Mouse (Mus musculus) embryonic fibroblast, embryonic 13.5 days (primary cell): ENCODE measurements around the gene Anxa11. TPM values are rescaled to one million over a fixed set of nuclear protein-coding genes. Genes with fewer than 3 reads are reported as not detected.
A peak's percentile ranks its signal among the peaks of the same experiment; 100 is the strongest.
"Not testable (repeated sequence)": the region's sequence is repeated elsewhere in the genome, so short reads cannot be mapped to it uniquely, and the experiment has no call there.

ENCODE experiments used
- H3K27ac ChIP-seq: 2 replicates; pipeline ENCODE4 v1.5.1; 2012; ENCODE audit warnings: low read length, control low read depth, inconsistent platforms; ENCODE audit not compliant: insufficient read depth
- H3K4me1 ChIP-seq: 2 replicates; pipeline ENCODE4 v1.6.1; 2011; ENCODE audit warnings: low read length; ENCODE audit not compliant: control insufficient read depth, insufficient read depth
- H3K4me3 ChIP-seq: 2 replicates; pipeline ENCODE4 v1.5.1; 2011; ENCODE audit warnings: mild to moderate bottlenecking, control low read depth, low read length; ENCODE audit not compliant: insufficient read depth
- CTCF ChIP-seq: IDR thresholded peaks from 2 replicates; pipeline ENCODE4 v1.5.1; 2011; ENCODE audit warnings: mild to moderate bottlenecking, control low read depth, low read length, moderate library complexity, borderline replicate concordance; ENCODE audit not compliant: insufficient read depth
- POLR2A ChIP-seq: IDR thresholded peaks from 2 replicates; pipeline ENCODE4 v1.6.1; 2011; ENCODE audit warnings: low read depth, mild to moderate bottlenecking, control low read depth, low read length, moderate library complexity
- polyA plus RNA-seq: library from polyadenylated mRNA; stranded (reverse); fragments of >200 nt; gene quantifications from 2 replicates; pipeline ENCODE4 v1.2.4, GENCODE M21; 2011; ENCODE audit warnings: low read depth; ENCODE audit not compliant: missing spikeins, insufficient read length

Anxa11 gene
- polyA plus RNA-seq, 1 experiment: 29.5 TPM

- TF ChIP-seq POLR2A (no peak), CTCF (no peak)
- no peaks in the 10 kb centered on the region; the same call in 1 of the 2 replicates for H3K4me1 ChIP-seq
- no peak overlapping the region for H3K27ac ChIP-seq
- H3K4me3 ChIP-seq: no peak overlapping the region
Measured at GRCm38 (mm10) chr14:25840961-25841360, 995 bp upstream of the Anxa11 start.

GRCm38 (mm10) chr14:25841579-25841978 is 377 bp upstream of the Anxa11 start:
- Histone ChIP-seq H3K27ac (no peak overlapping the region), H3K4me3 (peak overlapping the region; percentile 73), H3K4me1 (no peaks in the 10 kb centered on the region; the same call in 1 of the 2 replicates)
- TF ChIP-seq CTCF (no peak), POLR2A (no peak)

GRCm38 (mm10) chr14:25842688-25843003 is 690 bp downstream of the Anxa11 start:
- H3K4me3 ChIP-seq: peak overlapping the region; percentile 73
- no peak overlapping the region for H3K27ac ChIP-seq

GRCm38 (mm10) chr14:25844372-25844771 is 2.4 kb downstream of the Anxa11 start:
- H3K4me1 ChIP-seq: peaks cover 3% of the 10 kb centered on the region; the same call in 1 of the 2 replicates
- no peak overlapping the region for H3K4me3 ChIP-seq
- no peak overlapping the region for H3K27ac ChIP-seq
- TF ChIP-seq POLR2A (no peak), CTCF (no peak)

More at GRCm38 (mm10) chr14:25842688-25843003, 690 bp downstream of the Anxa11 start:
- TF ChIP-seq CTCF (no peak), POLR2A (no peak)
- H3K4me1 ChIP-seq: peaks cover 3% of the 10 kb centered on the region; the same call in 1 of the 2 replicates

GRCm38 (mm10) chr14:25845832-25846383 is 4.0 kb downstream of the Anxa11 start:
- TF ChIP-seq POLR2A (no peak), CTCF (no peak)
- peaks cover 3% of the 10 kb centered on the region; the same call in 1 of the 2 replicates for H3K4me1 ChIP-seq
- no peak overlapping the region for H3K27ac ChIP-seq
- H3K4me3 ChIP-seq: no peak overlapping the region

GRCm38 (mm10) chr14:25846516-25846915 is 4.6 kb downstream of the Anxa11 start:
- TF ChIP-seq POLR2A (no peak), CTCF (no peak)
- Histone ChIP-seq H3K4me1 (peaks cover 3% of the 10 kb centered on the region; the same call in 1 of the 2 replicates), H3K4me3 (no peak overlapping the region), H3K27ac (no peak overlapping the region)

- H3K4me1 ChIP-seq: peaks cover 3% of the 10 kb centered on the region; the same call in 1 of the 2 replicates
- H3K4me3 ChIP-seq: no peak overlapping the region
- TF ChIP-seq POLR2A (no peak), CTCF (no peak)
- no peak overlapping the region for H3K27ac ChIP-seq
Measured at GRCm38 (mm10) chr14:25847660-25848059, 5.7 kb downstream of the Anxa11 start.

- TF ChIP-seq POLR2A: no peak
- no peak for TF ChIP-seq CTCF
- H3K4me3 ChIP-seq: no peak overlapping the region
- H3K4me1 ChIP-seq: 0 out of 2 replicates have a peak, but pooled peaks cover 3% of the 10 kb centered on the region
- H3K27ac ChIP-seq: no peak overlapping the region
Measured at GRCm38 (mm10) chr14:25848237-25848636, 6.3 kb downstream of the Anxa11 start.

- not testable (repeated sequence) for H3K27ac ChIP-seq, H3K4me3 ChIP-seq, H3K4me1 ChIP-seq
Measured at GRCm38 (mm10) chr14:25848708-25849107, 6.8 kb downstream of the Anxa11 start.

GRCm38 (mm10) chr14:25850433-25850832 is 8.5 kb downstream of the Anxa11 start:
- no peak overlapping the region for H3K27ac ChIP-seq
- H3K4me1 ChIP-seq: 0 out of 2 replicates have a peak, but pooled peaks cover 5% of the 10 kb centered on the region
- H3K4me3 ChIP-seq: no peak overlapping the region
- no peak for TF ChIP-seq CTCF
- TF ChIP-seq POLR2A: no peak
